Mouse (Mus musculus) kidney, adult 2 months (tissue): ENCODE measurements around the gene Arsg.

Experiments
- CTCF ChIP-seq: fragments of 200-500 bp; conservative IDR thresholded peaks from 2 replicates; pipeline ENCODE4 v1.5.1; 2011; ENCODE audit warnings: low read depth, mild to moderate bottlenecking, control low read depth, low read length, moderate library complexity, mixed read lengths; ENCODE audit not compliant: insufficient read depth, insufficient read length
- POLR2A ChIP-seq: fragments of 200-500 bp; IDR thresholded peaks from one replicate; pipeline ENCODE4 v1.6.1; 2011; ENCODE audit warnings: low read depth, low read length, control low read depth

DNA sequence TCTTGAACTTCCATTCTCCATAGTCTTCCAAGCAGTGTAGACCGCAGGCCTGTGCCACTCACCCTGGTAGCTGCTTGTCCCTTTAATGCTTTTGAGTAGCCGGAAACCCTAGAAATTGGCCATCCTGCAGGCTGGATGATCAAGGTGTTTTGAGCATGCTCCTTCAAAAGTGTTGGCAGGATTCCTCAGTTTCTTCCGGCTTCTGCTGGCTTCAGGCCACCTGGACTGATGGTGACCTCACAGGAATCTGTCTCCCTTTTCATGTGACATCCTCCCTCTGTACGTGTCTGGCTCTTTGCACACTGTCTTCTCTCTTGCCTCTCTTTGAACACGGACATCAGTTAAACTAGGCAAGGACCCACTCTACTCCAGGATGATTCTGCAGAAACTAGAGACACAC lies 27.0 kb downstream of the Arsg start:
- TF ChIP-seq POLR2A, result no peak
- TF ChIP-seq CTCF, result no peak
